Mouse (Mus musculus): ENCODE measurements at regions not wholly inside any gene's neighbourhood (a gene's known extent, or its start where the extent isn't known, plus 50 kb on each side); places are given as distances from the start of the nearest gene placed in this dataset.

GRCm38 (mm10) chr4:131253443-131253817 is 309.2 kb downstream of the Matn1 start:
- H3K27ac ChIP-seq: no peak overlapping the region
- H3K9ac ChIP-seq: no peak overlapping the region
- no peaks in the 10 kb centered on the region for H3K9me3 ChIP-seq
- WGBS: 7% methylated on average over 8 of the region's 8 CpGs
- H3K4me3 ChIP-seq: peak overlapping the region; percentile 30; the same call in 1 of the 2 replicates
- H3K4me2 ChIP-seq: peak overlapping the region; percentile 52
- H3K4me1 ChIP-seq: peaks cover 5% of the 10 kb centered on the region; the same call in 1 of the 2 replicates
- no peaks in the 10 kb centered on the region for H3K36me3 ChIP-seq
- no peak for ATAC-seq (ENCODE audit: insufficient number of reproducible peaks, insufficient read depth, low FRiP score, low TSS enrichment, low read depth)
- H3K27me3 ChIP-seq: peaks cover 15% of the 10 kb centered on the region

GRCm38 (mm10) chr4:131254243-131254642 is 310.1 kb downstream of the Matn1 start:
- Histone ChIP-seq H3K27me3 (peaks cover 17% of the 10 kb centered on the region), H3K9ac (no peak overlapping the region), H3K4me1 (peaks cover 5% of the 10 kb centered on the region; the same call in 1 of the 2 replicates), H3K27ac (no peak overlapping the region), H3K36me3 (no peaks in the 10 kb centered on the region), H3K9me3 (no peaks in the 10 kb centered on the region), H3K4me3 (no peak overlapping the region), H3K4me2 (no peak overlapping the region)
- 48% methylated on average over 7 of the region's 7 CpGs for WGBS
- no peak for ATAC-seq (ENCODE audit: insufficient number of reproducible peaks, insufficient read depth, low FRiP score, low TSS enrichment, low read depth)

GRCm38 (mm10) chr4:131254691-131255090 is 310.5 kb downstream of the Matn1 start:
- Histone ChIP-seq H3K36me3 (no peaks in the 10 kb centered on the region), H3K9me3 (no peaks in the 10 kb centered on the region), H3K27ac (no peak overlapping the region), H3K4me2 (no peak overlapping the region), H3K27me3 (peaks cover 18% of the 10 kb centered on the region), H3K9ac (no peak overlapping the region), H3K4me3 (no peak overlapping the region), H3K4me1 (peaks cover 5% of the 10 kb centered on the region; the same call in 1 of the 2 replicates)
- 35% methylated on average over 6 of the region's 6 CpGs for WGBS
- no peak for ATAC-seq (ENCODE audit: insufficient number of reproducible peaks, insufficient read depth, low FRiP score, low TSS enrichment, low read depth)

GRCm38 (mm10) chr4:131261236-131261635 is 317.1 kb downstream of the Matn1 start:
- ATAC-seq (ENCODE audit: insufficient number of reproducible peaks, insufficient read depth, low FRiP score, low TSS enrichment, low read depth): no peak

GRCm38 (mm10) chr4:131262909-131263308 is 318.7 kb downstream of the Matn1 start:
- 49% methylated on average over 6 of the region's 6 CpGs for WGBS
- no peaks in the 10 kb centered on the region for H3K36me3 ChIP-seq
- no peak overlapping the region for H3K9ac ChIP-seq

More at GRCm38 (mm10) chr4:131261236-131261635, 317.1 kb downstream of the Matn1 start:
- H3K9ac ChIP-seq: no peak overlapping the region
- no peak overlapping the region for H3K4me2 ChIP-seq
- H3K27ac ChIP-seq: no peak overlapping the region
- WGBS: 57% methylated on average over 2 of the region's 2 CpGs
- no peaks in the 10 kb centered on the region for H3K9me3 ChIP-seq
- no peak overlapping the region for H3K4me3 ChIP-seq
- H3K4me1 ChIP-seq: no peaks in the 10 kb centered on the region
- no peaks in the 10 kb centered on the region for H3K36me3 ChIP-seq
- H3K27me3 ChIP-seq: peaks cover 22% of the 10 kb centered on the region

GRCm38 (mm10) chr4:131266764-131267163 is 322.6 kb downstream of the Matn1 start:
- H3K9me3 ChIP-seq: no peaks in the 10 kb centered on the region
- no peak overlapping the region for H3K4me2 ChIP-seq
- 4% methylated on average over 8 of the region's 9 CpGs for WGBS
- no peak overlapping the region for H3K4me3 ChIP-seq
- peaks cover 6% of the 10 kb centered on the region for H3K27me3 ChIP-seq
- H3K36me3 ChIP-seq: no peaks in the 10 kb centered on the region
- no peak for ATAC-seq (ENCODE audit: insufficient number of reproducible peaks, insufficient read depth, low FRiP score, low TSS enrichment, low read depth)
- peaks cover 24% of the 10 kb centered on the region for H3K4me1 ChIP-seq
- no peak overlapping the region for H3K27ac ChIP-seq
- no peak overlapping the region for H3K9ac ChIP-seq

More at GRCm38 (mm10) chr4:131262909-131263308, 318.7 kb downstream of the Matn1 start:
- ATAC-seq (ENCODE audit: insufficient number of reproducible peaks, insufficient read depth, low FRiP score, low TSS enrichment, low read depth): no peak
- H3K27me3 ChIP-seq: peaks cover 18% of the 10 kb centered on the region
- H3K4me2 ChIP-seq: no peak overlapping the region
- peaks cover 13% of the 10 kb centered on the region for H3K4me1 ChIP-seq
- H3K4me3 ChIP-seq: no peak overlapping the region
- H3K9me3 ChIP-seq: no peaks in the 10 kb centered on the region
- H3K27ac ChIP-seq: no peak overlapping the region

GRCm38 (mm10) chr4:131267760-131268159 is 323.6 kb downstream of the Matn1 start:
- 46% methylated on average over 10 of the region's 10 CpGs for WGBS
- no peak for ATAC-seq (ENCODE audit: insufficient number of reproducible peaks, insufficient read depth, low FRiP score, low TSS enrichment, low read depth)
- no peaks in the 10 kb centered on the region for H3K36me3 ChIP-seq
- H3K4me1 ChIP-seq: peaks cover 24% of the 10 kb centered on the region
- H3K27ac ChIP-seq: no peak overlapping the region
- peaks cover 6% of the 10 kb centered on the region for H3K27me3 ChIP-seq
- no peak overlapping the region for H3K9ac ChIP-seq
- no peak overlapping the region for H3K4me2 ChIP-seq
- H3K9me3 ChIP-seq: no peaks in the 10 kb centered on the region
- no peak overlapping the region for H3K4me3 ChIP-seq

- Histone ChIP-seq H3K27me3 (peaks cover 3% of the 10 kb centered on the region; the same call in 1 of the 2 replicates), H3K4me3 (no peak overlapping the region)
- ATAC-seq (ENCODE audit: insufficient number of reproducible peaks, insufficient read depth, low FRiP score, low TSS enrichment, low read depth): no peak
Observed at GRCm38 (mm10) chr4:131270192-131270591, 326.0 kb downstream of the Matn1 start.

GRCm38 (mm10) chr4:131272060-131272459 is 327.9 kb downstream of the Matn1 start:
- Histone ChIP-seq H3K27me3 (no peaks in the 10 kb centered on the region), H3K9ac (no peak overlapping the region), H3K4me2 (no peak overlapping the region), H3K27ac (no peak overlapping the region), H3K4me1 (peaks cover 19% of the 10 kb centered on the region), H3K9me3 (no peaks in the 10 kb centered on the region), H3K36me3 (no peaks in the 10 kb centered on the region), H3K4me3 (no peak overlapping the region)
- 78% methylated on average over 7 of the region's 7 CpGs for WGBS
- no peak for ATAC-seq (ENCODE audit: insufficient number of reproducible peaks, insufficient read depth, low FRiP score, low TSS enrichment, low read depth)

More at GRCm38 (mm10) chr4:131270192-131270591, 326.0 kb downstream of the Matn1 start:
- H3K4me1 ChIP-seq: peaks cover 24% of the 10 kb centered on the region
- H3K9ac ChIP-seq: no peak overlapping the region
- H3K36me3 ChIP-seq: no peaks in the 10 kb centered on the region
- H3K27ac ChIP-seq: no peak overlapping the region
- H3K4me2 ChIP-seq: no peak overlapping the region
- 14% methylated on average over 7 of the region's 7 CpGs for WGBS
- H3K9me3 ChIP-seq: no peaks in the 10 kb centered on the region

- H3K9me3 ChIP-seq: no peaks in the 10 kb centered on the region
- H3K36me3 ChIP-seq: no peaks in the 10 kb centered on the region
- no peak overlapping the region for H3K9ac ChIP-seq
- ATAC-seq (ENCODE audit: insufficient number of reproducible peaks, insufficient read depth, low FRiP score, low TSS enrichment, low read depth): no peak
- 32% methylated on average over 2 of the region's 2 CpGs for WGBS
- peak overlapping the region; percentile 73 for H3K27ac ChIP-seq
- peaks cover 27% of the 10 kb centered on the region for H3K4me1 ChIP-seq
- H3K27me3 ChIP-seq: no peaks in the 10 kb centered on the region
- H3K4me2 ChIP-seq: no peak overlapping the region
- H3K4me3 ChIP-seq: no peak overlapping the region
Observed at GRCm38 (mm10) chr4:131293560-131293959, 349.4 kb downstream of the Matn1 start.

GRCm38 (mm10) chr4:131298011-131298674 is 354.0 kb downstream of the Matn1 start:
- H3K27me3 ChIP-seq: no peaks in the 10 kb centered on the region

GRCm38 (mm10) chr4:131303936-131304335 is 359.8 kb downstream of the Matn1 start:
- no peak overlapping the region for H3K4me2 ChIP-seq
- no peaks in the 10 kb centered on the region for H3K36me3 ChIP-seq
- no peaks in the 10 kb centered on the region for H3K27me3 ChIP-seq
- no peak overlapping the region for H3K4me3 ChIP-seq
- ATAC-seq (ENCODE audit: insufficient number of reproducible peaks, insufficient read depth, low FRiP score, low TSS enrichment, low read depth): no peak
- H3K4me1 ChIP-seq: peaks cover 15% of the 10 kb centered on the region; the same call in 1 of the 2 replicates
- 81% methylated on average over 3 of the region's 3 CpGs for WGBS
- H3K27ac ChIP-seq: no peak overlapping the region
- no peak overlapping the region for H3K9ac ChIP-seq
- no peaks in the 10 kb centered on the region for H3K9me3 ChIP-seq

More at GRCm38 (mm10) chr4:131298011-131298674, 354.0 kb downstream of the Matn1 start:
- no peak overlapping the region for H3K9ac ChIP-seq
- no peaks in the 10 kb centered on the region for H3K36me3 ChIP-seq
- H3K27ac ChIP-seq: no peak overlapping the region
- peaks cover 25% of the 10 kb centered on the region for H3K4me1 ChIP-seq
- no peak overlapping the region for H3K4me3 ChIP-seq
- no peaks in the 10 kb centered on the region for H3K9me3 ChIP-seq
- no peak for ATAC-seq (ENCODE audit: insufficient number of reproducible peaks, insufficient read depth, low FRiP score, low TSS enrichment, low read depth)
- H3K4me2 ChIP-seq: no peak overlapping the region
- 69% methylated on average over 14 of the region's 14 CpGs for WGBS
